Mouse (Mus musculus) left cerebral cortex, adult 11 months (tissue): ENCODE measurements around the gene Oog2.
"Not testable (repeated sequence)": the region's sequence is repeated elsewhere in the genome, so short reads cannot be mapped to it uniquely, and the experiment has no call there.

Source experiments
- DNase-seq: peaks from one replicate; pipeline ENCODE4 v3.0.0; 2022; ENCODE audit warnings: low spot score

Gene Oog2

DNA sequence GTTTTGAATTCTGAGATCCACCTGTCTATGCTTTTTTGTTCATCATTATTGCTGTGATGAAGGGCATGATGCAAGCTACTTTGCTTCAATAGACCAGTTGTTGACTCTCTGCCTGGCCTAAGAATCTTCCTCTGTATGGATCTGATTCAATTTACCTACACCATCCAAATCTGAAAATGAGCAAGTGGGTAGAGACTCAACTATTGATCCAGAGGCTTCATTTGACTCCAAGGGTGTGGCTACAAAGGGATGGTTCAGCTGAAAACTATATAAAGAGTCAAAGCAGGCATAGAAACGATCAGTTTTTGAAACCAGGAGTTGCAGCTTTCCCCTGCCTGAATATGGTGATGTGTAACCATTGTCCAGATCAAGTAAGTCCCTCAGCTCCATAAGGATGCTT lies at the start of gene Oog2:
Gene Oog2, plus strand, starts transcription at position 301 of the 400 bp plus-strand sequence.
- DNase-seq, result no peak

DNA sequence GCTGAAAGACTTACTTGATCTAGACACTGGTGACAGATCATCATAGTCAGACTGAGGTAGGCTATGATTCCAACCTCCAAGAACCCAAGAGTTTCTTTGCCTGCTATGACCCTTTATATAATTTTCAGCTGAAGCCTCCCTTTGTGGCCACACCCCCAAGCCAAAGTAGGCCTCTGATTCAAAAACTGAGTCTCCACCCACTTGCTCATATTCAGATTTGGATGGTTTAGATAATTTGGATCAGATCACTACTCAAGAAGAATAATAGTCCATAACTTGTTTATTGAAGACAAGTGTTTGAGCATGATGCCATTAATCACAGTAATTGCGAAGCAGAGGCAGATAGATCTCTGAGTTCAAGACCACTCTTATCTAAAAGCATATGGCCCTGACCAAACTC lies 28.0 kb upstream of the Oog2 start, which contains the start of gene Oog3:
Gene Oog3, minus strand, starts transcription at position 101 of the 400 bp plus-strand sequence.
- no peak for DNase-seq

DNA sequence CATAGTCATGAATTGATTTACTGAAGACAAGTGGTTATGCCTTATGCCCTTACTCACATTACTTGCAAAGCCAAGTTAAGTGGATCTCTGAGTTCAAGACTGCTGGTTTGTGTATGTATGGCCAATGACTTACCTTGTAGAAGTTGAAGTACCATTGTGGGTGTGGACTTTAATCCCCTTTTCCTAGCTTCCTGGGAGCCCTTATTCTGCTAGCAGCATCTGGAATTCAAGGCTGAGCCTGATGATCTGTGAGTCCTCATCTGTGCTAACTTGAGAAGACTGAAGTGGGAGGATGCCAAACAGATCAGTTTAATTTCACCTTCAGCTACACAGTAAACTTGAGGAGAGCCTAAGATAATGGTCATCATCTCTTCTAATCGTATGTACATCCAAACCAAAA lies 22.7 kb downstream of the Oog2 start, which contains the start of gene C87977:
Gene C87977, minus strand, starts transcription at position 101 of the 400 bp plus-strand sequence.
- DNase-seq, result not testable (repeated sequence)
